Mouse (Mus musculus): Measurements from ENCODE around the gene Lancl1. TPM values are rescaled to one million over a fixed set of nuclear protein-coding genes. Genes with fewer than 3 reads are reported as not detected.

The Lancl1 gene
- polyA plus RNA-seq, 2 experiments, result 139 to 156 TPM

GRCm38 (mm10) chr1:66964857-66965256 is 73.8 kb downstream of the Lancl1 start:
- TF ChIP-seq POLR2A (IDR thresholded peaks at IDR 0.05; ENCODE audit: borderline replicate concordance, extremely low read depth, insufficient read depth, insufficient read length), result no peak
- Histone ChIP-seq H3K4me2 (replicated peaks; ENCODE audit: low read depth, low read length, severe bottlenecking) (no peak overlapping the region), H3K36me3 (ENCODE audit: control insufficient read depth, insufficient read depth, low read length) (no peaks in the 10 kb centered on the region), H3K27me3 (ENCODE audit: control insufficient read depth, insufficient read depth, low read length) (no peaks in the 10 kb centered on the region), H3K4me1 (ENCODE audit: control insufficient read depth, insufficient read depth, low read length) (no peaks in the 10 kb centered on the region), H3K9me3 (ENCODE audit: control insufficient read depth, low read length) (no peaks in the 10 kb centered on the region), H3K9ac (ENCODE audit: low read depth, low read length, severe bottlenecking) (no peak overlapping the region), H3K27ac (replicated peaks; ENCODE audit: low read depth, low read length) (no peak overlapping the region), H3K4me3 (replicated peaks; ENCODE audit: low read length) (no peak overlapping the region)
- no peak for ATAC-seq (ENCODE audit: low FRiP score, low read depth)
- no peak for DNase-seq (ENCODE audit: low spot score)
- WGBS, result 74% methylated on average over 4 of the region's 4 CpGs

- Histone ChIP-seq H3K36me3 (ENCODE audit: control insufficient read depth, insufficient read depth, low read length) (no peaks in the 10 kb centered on the region), H3K27me3 (ENCODE audit: control insufficient read depth, insufficient read depth, low read length) (no peaks in the 10 kb centered on the region), H3K4me3 (replicated peaks; ENCODE audit: low read length) (no peak overlapping the region), H3K9me3 (ENCODE audit: control insufficient read depth, low read length) (peaks cover 7% of the 10 kb centered on the region; the same call in 1 of the 2 replicates), H3K4me1 (ENCODE audit: control insufficient read depth, insufficient read depth, low read length) (no peaks in the 10 kb centered on the region), H3K9ac (ENCODE audit: low read depth, low read length, severe bottlenecking) (no peak overlapping the region), H3K4me2 (replicated peaks; ENCODE audit: low read depth, low read length, severe bottlenecking) (no peak overlapping the region), H3K27ac (replicated peaks; ENCODE audit: low read depth, low read length) (no peak overlapping the region)
- no peak for ATAC-seq (ENCODE audit: low FRiP score, low read depth)
- no peak for DNase-seq (ENCODE audit: low spot score)
- TF ChIP-seq POLR2A (IDR thresholded peaks at IDR 0.05; ENCODE audit: borderline replicate concordance, extremely low read depth, insufficient read depth, insufficient read length), result no peak
- 60% methylated on average over 8 of the region's 8 CpGs for WGBS
These were observed 78.0 kb downstream of the Lancl1 start for GRCm38 (mm10) chr1:66960536-66961243.

- Histone ChIP-seq H3K4me1 (ENCODE audit: control insufficient read depth, insufficient read depth, low read length) (no peaks in the 10 kb centered on the region), H3K27ac (replicated peaks; ENCODE audit: low read depth, low read length) (no peak overlapping the region), H3K9ac (ENCODE audit: low read depth, low read length, severe bottlenecking) (no peak overlapping the region), H3K9me3 (ENCODE audit: control insufficient read depth, low read length) (peaks cover 8% of the 10 kb centered on the region; the same call in 1 of the 2 replicates), H3K4me2 (replicated peaks; ENCODE audit: low read depth, low read length, severe bottlenecking) (no peak overlapping the region), H3K36me3 (ENCODE audit: control insufficient read depth, insufficient read depth, low read length) (no peaks in the 10 kb centered on the region), H3K27me3 (ENCODE audit: control insufficient read depth, insufficient read depth, low read length) (no peaks in the 10 kb centered on the region), H3K4me3 (replicated peaks; ENCODE audit: low read length) (no peak overlapping the region)
- no peak for TF ChIP-seq POLR2A (IDR thresholded peaks at IDR 0.05; ENCODE audit: borderline replicate concordance, extremely low read depth, insufficient read depth, insufficient read length)
- WGBS, result 86% methylated on average over 3 of the region's 3 CpGs
- no peak for ATAC-seq (ENCODE audit: low FRiP score, low read depth)
- DNase-seq (ENCODE audit: low spot score), result no peak
These were observed 81.3 kb downstream of the Lancl1 start for GRCm38 (mm10) chr1:66957361-66957760.

- Histone ChIP-seq H3K27me3 (ENCODE audit: control insufficient read depth, insufficient read depth, low read length) (no peaks in the 10 kb centered on the region), H3K4me3 (replicated peaks; ENCODE audit: low read length) (no peak overlapping the region), H3K9ac (ENCODE audit: low read depth, low read length, severe bottlenecking) (no peak overlapping the region), H3K4me2 (replicated peaks; ENCODE audit: low read depth, low read length, severe bottlenecking) (no peak overlapping the region), H3K4me1 (ENCODE audit: control insufficient read depth, insufficient read depth, low read length) (no peaks in the 10 kb centered on the region), H3K9me3 (ENCODE audit: control insufficient read depth, low read length) (peaks cover 5% of the 10 kb centered on the region; the same call in 1 of the 2 replicates), H3K36me3 (ENCODE audit: control insufficient read depth, insufficient read depth, low read length) (no peaks in the 10 kb centered on the region), H3K27ac (replicated peaks; ENCODE audit: low read depth, low read length) (no peak overlapping the region)
- DNase-seq (ENCODE audit: low spot score) (no peak), ATAC-seq (ENCODE audit: low FRiP score, low read depth) (peak; percentile 41; the same call in 1 of the 2 replicates)
- TF ChIP-seq POLR2A (IDR thresholded peaks at IDR 0.05; ENCODE audit: borderline replicate concordance, extremely low read depth, insufficient read depth, insufficient read length), result no peak
- 82% methylated on average over 3 of the region's 3 CpGs for WGBS
These were observed 87.6 kb downstream of the Lancl1 start for GRCm38 (mm10) chr1:66951086-66951485.

Other genes with a start within 250 kb of the Lancl1 start
- 14.8 and 16.1 TPM in 2 replicates for gene Kansl1l, start 221.3 kb downstream of the Lancl1 start, polyA plus RNA-seq (2012; rRNA removed)
- 15.3 and 16.1 TPM in 2 replicates for gene Kansl1l, start 221.3 kb downstream of the Lancl1 start, polyA plus RNA-seq (2014; fragmentation: Nextera tagmentation; extraction: Ambion mirVana)
- 20.3 and 32.4 TPM in 2 replicates for gene Acadl, start 175.6 kb downstream of the Lancl1 start, polyA plus RNA-seq (2012; rRNA removed)
- 78.7 and 86.0 TPM in 2 replicates for gene Acadl, start 175.6 kb downstream of the Lancl1 start, polyA plus RNA-seq (2014; fragmentation: Nextera tagmentation; extraction: Ambion mirVana)
- 125 and 193 TPM in 2 replicates for gene Myl1, start 93.5 kb downstream of the Lancl1 start, polyA plus RNA-seq (2012; rRNA removed)
- 463 and 677 TPM in 2 replicates for gene Myl1, start 93.5 kb downstream of the Lancl1 start, polyA plus RNA-seq (2014; fragmentation: Nextera tagmentation; extraction: Ambion mirVana)
- gene Cps1, start 84.2 kb upstream of the Lancl1 start, polyA plus RNA-seq (2012; rRNA removed), result 0.11 and 0.19 TPM in 2 replicates
- 0.22 and 0.29 TPM in 2 replicates for gene Cps1, start 84.2 kb upstream of the Lancl1 start, polyA plus RNA-seq (2014; fragmentation: Nextera tagmentation; extraction: Ambion mirVana)

All from limb, embryonic 14.5 days (tissue).